Mouse (Mus musculus) MEL (cell line): Measurements from ENCODE around the gene Fsip1.

Experiments used
- BHLHE40 ChIP-seq: IDR thresholded peaks from 2 replicates; pipeline ENCODE4 v1.6.1; 2012; ENCODE audit warnings: low read depth, mild to moderate bottlenecking, inconsistent platforms, low read length, improper control_type of control experiment, borderline replicate concordance
- CHD1 ChIP-seq: IDR thresholded peaks from 2 replicates; pipeline ENCODE4 v1.6.1; 2012; ENCODE audit warnings: low read depth, mild to moderate bottlenecking, inconsistent platforms, low read length, improper control_type of control experiment
- CTCF ChIP-seq, 3 experiments: IDR thresholded peaks in 2 of 3; conservative IDR thresholded peaks in 1 of 3; 2 replicates each; pipeline ENCODE4 v1.5.1; 2011 to 2012; ENCODE audit warnings: low read length in 3 of 3, low read depth in 2 of 3, mild to moderate bottlenecking in 2 of 3, improper control_type of control experiment in 1 of 3, inconsistent platforms in 1 of 3, mixed read lengths in 1 of 3, moderate library complexity in 1 of 3; ENCODE audit not compliant: control insufficient read depth in 1 of 3, insufficient read depth in 1 of 3, poor library complexity in 1 of 3, severe bottlenecking in 1 of 3
- EP300 ChIP-seq, 2 experiments: IDR thresholded peaks; 2 replicates each; pipeline ENCODE4 v1.6.1; 2011; ENCODE audit warnings: improper control_type of control experiment in 2 of 2, low read length in 2 of 2, low read depth in 1 of 2, mild to moderate bottlenecking in 1 of 2
- MEF2A ChIP-seq: IDR thresholded peaks from 2 replicates; pipeline ENCODE4 v1.6.1; 2014; ENCODE audit warnings: low read depth, mild to moderate bottlenecking, inconsistent platforms, low read length, improper control_type of control experiment; ENCODE audit not compliant: poor library complexity, insufficient replicate concordance, severe bottlenecking; ENCODE audit errors: extremely low read depth
- POLR2A ChIP-seq, 2 experiments: IDR thresholded peaks; 2 replicates each; pipeline ENCODE4 v1.6.1; 2011 to 2012; ENCODE audit warnings: low read length in 2 of 2, mild to moderate bottlenecking in 2 of 2, control low read depth in 1 of 2, improper control_type of control experiment in 1 of 2, low read depth in 1 of 2, moderate library complexity in 1 of 2; ENCODE audit not compliant: control insufficient read depth in 1 of 2, insufficient read depth in 1 of 2, poor library complexity in 1 of 2
- POLR2AphosphoS2 ChIP-seq: IDR thresholded peaks from 2 replicates; pipeline ENCODE4 v1.6.1; 2011; ENCODE audit warnings: low read length, improper control_type of control experiment
- POLR2AphosphoS5 ChIP-seq: IDR thresholded peaks from 2 replicates; pipeline ENCODE4 v1.6.1; 2012; ENCODE audit warnings: low read depth, borderline replicate concordance, mild to moderate bottlenecking, inconsistent platforms, low read length, moderate library complexity, mixed read lengths
- SMC3 ChIP-seq: IDR thresholded peaks from 2 replicates; pipeline ENCODE4 v1.6.1; 2011; ENCODE audit warnings: low read depth, low read length, improper control_type of control experiment
- UBTF ChIP-seq: IDR thresholded peaks from 2 replicates; pipeline ENCODE4 v1.6.1; 2012; ENCODE audit warnings: low read depth, mild to moderate bottlenecking, inconsistent platforms, low read length, improper control_type of control experiment, moderate library complexity, borderline replicate concordance; ENCODE audit not compliant: insufficient read depth
- USF1 ChIP-seq: IDR thresholded peaks from 2 replicates; pipeline ENCODE4 v1.6.1; 2014; ENCODE audit warnings: low read depth, mild to moderate bottlenecking, inconsistent platforms, low read length, improper control_type of control experiment, moderate library complexity
- ZC3H11A ChIP-seq: IDR thresholded peaks from 2 replicates; pipeline ENCODE4 v1.6.1; 2012; ENCODE audit warnings: low read depth, mild to moderate bottlenecking, inconsistent platforms, low read length, improper control_type of control experiment
- ZNF384 ChIP-seq: IDR thresholded peaks from 2 replicates; pipeline ENCODE4 v1.6.1; 2012; ENCODE audit warnings: low read depth, mild to moderate bottlenecking, inconsistent platforms, low read length, improper control_type of control experiment

- no peak for TF ChIP-seq EP300 (IDR thresholded peaks at IDR 0.05; ENCODE audit: low read depth in 1 of 2, low read length in 2 of 2)
- no peak for TF ChIP-seq CTCF (IDR thresholded peaks at IDR 0.05 in 2 of 3, conservative IDR thresholded peaks at IDR 0.05 in 1 of 3; ENCODE audit: control insufficient read depth in 1 of 3, insufficient read depth in 1 of 3, low read depth in 2 of 3, low read length in 3 of 3, poor library complexity in 1 of 3, severe bottlenecking in 1 of 3)
- TF ChIP-seq ZC3H11A: no peak
- TF ChIP-seq POLR2A (IDR thresholded peaks at IDR 0.05; ENCODE audit: control insufficient read depth in 1 of 2, insufficient read depth in 1 of 2, low read depth in 1 of 2, low read length in 2 of 2, poor library complexity in 1 of 2): no peak
- no peak for TF ChIP-seq UBTF
- TF ChIP-seq POLR2AphosphoS5: no peak
- TF ChIP-seq POLR2AphosphoS2: no peak
- no peak for TF ChIP-seq MEF2A
- no peak for TF ChIP-seq SMC3
- TF ChIP-seq ZNF384: no peak
- no peak for TF ChIP-seq CHD1
- TF ChIP-seq USF1: no peak
- no peak for TF ChIP-seq BHLHE40
Observed at GRCm38 (mm10) chr2:118179873-118180585, 76.7 kb downstream of the Fsip1 start.
